Mouse (Mus musculus): ENCODE data around the gene Pbx1. TPM values are rescaled to one million over a fixed set of nuclear protein-coding genes. Genes with fewer than 3 reads are reported as not detected.

Pbx1 gene
- total RNA-seq, 2 experiments from 2014 or later = 130 to 145 TPM

DNA sequence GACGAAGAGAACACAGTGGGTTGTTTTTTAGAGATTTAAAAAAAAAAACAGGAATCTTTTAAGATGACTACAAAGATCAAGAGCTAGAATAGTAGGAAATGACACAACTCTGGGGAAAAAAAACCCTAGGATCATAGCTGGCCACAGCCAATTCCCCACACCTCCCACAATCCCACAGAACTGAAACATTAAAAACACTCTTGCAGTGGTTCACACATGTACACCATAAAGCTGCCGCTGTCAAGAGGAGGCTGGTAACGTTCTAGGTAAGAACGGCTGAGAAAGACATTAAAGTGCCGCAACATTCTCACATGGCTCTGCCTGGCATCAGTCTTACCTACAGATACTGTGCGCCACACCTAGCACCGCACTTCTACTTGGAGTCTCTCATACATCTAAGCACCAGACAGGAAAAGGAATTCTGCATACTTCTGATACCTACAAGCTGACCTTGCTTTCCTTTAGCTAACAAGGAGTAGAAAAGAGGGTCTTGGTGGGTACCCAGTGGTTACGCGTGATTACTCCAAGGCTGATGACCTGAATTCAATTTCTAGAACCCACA lies 176.6 kb downstream of the Pbx1 start:
- intact Hi-C loops (cut with DNase I) = no loop called here
- DNase-seq (ENCODE audit: low spot score in 2 of 2) = no peak

DNA sequence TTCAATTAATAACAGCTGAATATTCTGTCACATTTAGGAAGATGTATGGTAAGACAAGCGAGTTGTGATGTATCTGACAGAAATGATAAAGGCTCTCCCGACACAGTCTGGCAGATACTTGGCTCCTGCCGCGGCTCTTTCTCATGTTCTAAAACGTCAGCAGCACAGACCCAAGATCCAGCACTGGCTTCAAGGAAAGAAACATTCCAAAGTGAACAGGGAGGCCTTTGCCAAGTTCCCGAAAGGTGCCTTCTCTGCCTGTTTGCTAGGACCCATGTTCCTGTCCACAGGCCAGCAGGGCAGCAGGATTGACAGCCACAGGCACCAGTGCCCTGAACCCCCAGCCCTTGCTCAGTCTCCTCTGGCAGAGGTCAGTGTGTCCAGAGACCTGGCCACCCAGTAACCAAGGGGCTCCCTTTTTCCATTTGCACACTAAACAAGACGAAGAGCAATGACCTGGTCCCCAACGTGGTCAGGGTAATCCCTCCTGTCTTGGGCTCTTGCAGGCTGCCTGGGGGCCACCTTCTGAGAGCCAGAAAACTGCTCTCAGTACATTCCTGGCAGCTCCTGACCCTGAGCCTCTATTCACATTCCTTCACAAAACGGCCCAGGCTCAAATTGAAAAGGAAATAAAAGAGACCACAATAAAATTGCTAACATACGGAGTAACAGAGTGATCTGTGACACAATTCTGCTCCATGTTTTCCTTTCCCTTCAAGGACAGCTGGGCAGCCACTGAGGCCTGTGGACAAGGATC lies 184.9 kb downstream of the Pbx1 start:
- intact Hi-C loops (cut with DNase I) = loop anchor here (10.0 kb wide), 1 partner anchor 178 kb away; no protein-coding TSS in a partner anchor

DNA sequence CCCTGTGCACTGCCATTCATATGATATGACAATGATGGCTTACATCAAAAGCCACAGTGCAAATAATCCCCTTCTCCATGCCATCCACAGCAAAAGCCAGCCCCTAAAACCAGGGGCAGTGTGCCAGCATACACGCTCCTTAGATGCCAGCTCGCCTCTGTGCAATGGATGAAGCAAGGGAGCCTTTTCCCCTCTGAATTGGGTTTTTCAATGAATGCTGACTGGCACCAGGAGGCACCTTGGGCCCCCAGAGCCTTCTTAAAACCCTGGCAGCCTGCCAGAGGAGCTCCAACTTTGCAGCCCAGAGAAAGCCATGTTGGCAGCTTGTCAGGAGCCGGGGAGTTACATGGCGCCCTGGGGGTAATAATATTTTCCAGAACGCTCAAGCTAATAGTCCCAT lies 186.5 kb downstream of the Pbx1 start:
- DNase-seq (ENCODE audit: low spot score in 2 of 2) = peak in 1 of 2 experiments; percentile 49
- intact Hi-C loops (cut with DNase I) = loop anchor here (10.0 kb wide), 1 partner anchor 179 kb away; no protein-coding TSS in a partner anchor

More for the DNA sequence above, 184.9 kb downstream of the Pbx1 start:
- peak; percentile 51 to 56 for DNase-seq (ENCODE audit: low spot score in 2 of 2)

DNA sequence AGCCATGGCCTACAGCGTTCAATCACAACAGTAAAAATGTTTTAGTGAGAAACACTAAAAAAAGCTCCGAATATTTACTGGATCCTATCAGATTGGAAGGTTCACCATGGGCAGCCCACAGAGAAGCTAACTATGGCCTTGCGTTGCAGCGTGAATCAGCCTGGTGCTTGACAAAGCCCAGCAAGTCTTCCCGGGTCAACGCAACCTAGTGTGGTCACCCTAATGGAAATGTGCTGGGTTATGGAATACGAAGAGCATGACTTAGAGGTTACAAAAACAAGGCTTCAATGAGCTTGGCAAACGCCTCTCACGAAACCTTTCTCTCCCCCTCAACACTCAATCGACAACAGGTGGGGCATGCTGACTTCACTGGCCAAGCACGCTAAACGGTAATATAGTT lies 188.3 kb downstream of the Pbx1 start:
- intact Hi-C loops (cut with DNase I) = loop anchor here (10.0 kb wide), 1 partner anchor 181 kb away; no protein-coding TSS in a partner anchor
- no peak for DNase-seq (ENCODE audit: low spot score in 2 of 2)

DNA sequence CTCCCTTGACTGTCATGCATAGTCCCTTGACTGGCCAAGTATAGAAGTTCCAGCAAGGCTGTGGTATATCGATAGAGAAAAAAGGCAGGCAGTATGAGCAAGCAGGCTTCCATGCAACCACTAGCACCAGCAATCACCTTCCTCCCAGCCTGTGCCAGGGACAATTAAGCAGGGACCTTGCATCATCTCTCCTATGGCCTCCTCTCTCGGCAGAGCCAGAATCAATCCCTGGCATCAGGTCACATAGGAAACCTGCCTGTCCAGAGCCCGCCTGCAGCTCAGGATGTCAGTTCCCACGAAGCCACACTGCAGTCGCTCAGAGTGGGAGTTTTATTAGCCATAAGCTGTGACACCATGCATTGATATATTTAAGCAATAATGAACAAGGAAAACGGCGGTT lies 189.0 kb downstream of the Pbx1 start:
- intact Hi-C loops (cut with DNase I) = loop anchor here (10.0 kb wide), 1 partner anchor 182 kb away; no protein-coding TSS in a partner anchor
- DNase-seq (ENCODE audit: low spot score in 2 of 2) = no peak

DNA sequence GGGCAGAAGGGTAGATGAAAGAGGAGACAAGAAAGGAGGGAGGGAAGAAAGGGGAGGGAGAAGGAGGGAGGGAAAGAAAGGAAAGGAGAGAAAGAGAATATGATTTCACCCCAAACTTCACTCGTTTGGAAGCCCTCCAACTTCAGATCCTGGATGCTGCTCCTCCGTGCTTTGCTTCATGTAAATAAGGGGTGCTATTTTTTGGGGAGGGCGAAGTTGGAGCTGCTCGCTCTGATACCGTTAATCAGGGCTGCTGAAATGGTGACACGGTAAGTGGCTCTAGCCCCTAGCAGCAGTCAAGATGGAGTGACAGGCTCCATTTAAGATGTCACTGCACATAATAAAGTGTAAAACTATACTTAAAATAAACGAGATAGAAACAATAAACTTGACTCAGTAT lies 190.8 kb downstream of the Pbx1 start:
- DNase-seq (ENCODE audit: low spot score in 2 of 2) = no peak
- intact Hi-C loops (cut with DNase I) = loop anchor here (10.0 kb wide), 1 partner anchor 183 kb away; no protein-coding TSS in a partner anchor

DNA sequence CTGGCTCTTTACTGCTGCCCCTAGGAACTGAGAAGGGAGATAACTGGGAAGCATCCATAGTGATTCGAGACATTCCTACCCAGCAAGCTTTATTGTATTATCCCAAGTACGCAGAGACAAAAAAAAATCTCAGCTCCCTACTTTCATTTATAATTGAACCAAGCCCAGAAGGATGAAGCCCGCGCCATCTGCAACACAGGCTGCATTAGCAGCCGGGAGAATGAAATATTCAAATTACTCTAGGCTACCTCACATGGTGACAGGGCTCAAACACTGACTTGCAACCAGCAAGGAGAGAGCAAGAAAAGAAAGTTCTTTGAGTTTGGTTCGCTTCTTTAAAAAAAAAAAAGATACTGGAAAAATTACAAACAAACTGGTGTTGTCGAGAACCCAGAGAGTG lies 191.2 kb downstream of the Pbx1 start:
- intact Hi-C loops (cut with DNase I) = loop anchor here (10.0 kb wide), 1 partner anchor 184 kb away; no protein-coding TSS in a partner anchor
- peak; percentile 37 to 41 for DNase-seq (ENCODE audit: low spot score in 2 of 2)

DNA sequence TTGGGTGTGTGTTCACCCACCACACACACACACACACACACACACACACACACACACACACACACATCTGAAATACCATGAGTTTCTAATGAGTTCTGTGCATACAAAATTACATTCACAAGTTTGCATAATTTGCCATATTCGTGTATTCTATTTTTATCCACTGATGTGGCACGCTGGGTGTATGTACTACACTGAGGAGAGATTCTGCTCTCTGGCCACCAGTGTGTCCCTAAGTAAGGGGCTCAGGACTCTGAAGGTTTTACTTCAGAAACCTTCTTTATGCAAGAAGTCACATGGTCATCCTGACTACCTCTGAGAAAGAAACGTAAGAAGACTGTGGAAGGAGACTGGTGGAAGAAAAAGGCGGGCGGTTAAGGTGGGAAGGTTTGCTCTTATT lies 191.7 kb downstream of the Pbx1 start:
- intact Hi-C loops (cut with DNase I) = loop anchor here (10.0 kb wide), 1 partner anchor 184 kb away; no protein-coding TSS in a partner anchor
- DNase-seq (ENCODE audit: low spot score in 2 of 2) = no peak

DNA sequence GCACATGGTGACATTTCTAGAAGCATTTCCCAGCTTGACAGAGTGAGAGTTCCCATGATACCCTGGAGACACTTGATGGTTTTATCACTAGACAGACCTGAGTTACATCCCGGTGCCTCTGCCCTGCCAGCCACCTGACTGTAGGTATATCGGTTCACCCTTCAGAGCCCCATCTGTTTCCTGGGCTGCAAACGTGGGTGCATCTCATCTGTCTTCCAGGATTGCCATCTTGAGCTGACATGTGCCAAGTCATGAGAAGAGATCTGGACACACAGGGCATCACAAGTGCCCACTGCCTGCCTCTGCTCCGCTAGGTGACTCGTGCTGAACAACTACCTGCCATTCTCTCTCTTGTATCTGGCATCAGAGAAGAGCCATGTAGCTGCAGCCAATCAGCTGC lies 196.0 kb downstream of the Pbx1 start:
- no peak for DNase-seq (ENCODE audit: low spot score in 2 of 2)
- intact Hi-C loops (cut with DNase I) = no loop called here

DNA sequence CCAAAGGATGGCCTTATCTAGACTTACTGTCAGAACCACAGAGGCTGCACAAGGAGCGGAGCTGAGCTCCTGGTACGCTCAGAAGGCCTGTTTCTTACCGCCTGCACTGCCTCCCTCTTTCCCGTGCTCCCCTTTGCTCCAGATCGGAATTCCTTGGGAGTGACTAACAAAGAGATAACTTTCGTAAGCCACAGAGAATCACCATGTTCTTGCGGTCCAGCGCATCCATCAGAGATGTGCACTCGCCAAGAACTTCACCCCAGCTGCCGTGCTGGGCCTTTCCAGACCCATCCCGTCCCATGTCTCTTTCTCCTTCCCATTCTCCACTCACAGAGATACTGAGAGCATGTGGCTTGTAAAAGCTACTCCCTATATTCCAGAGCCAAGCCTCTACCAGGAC lies 197.7 kb downstream of the Pbx1 start:
- intact Hi-C loops (cut with DNase I) = no loop called here

DNA sequence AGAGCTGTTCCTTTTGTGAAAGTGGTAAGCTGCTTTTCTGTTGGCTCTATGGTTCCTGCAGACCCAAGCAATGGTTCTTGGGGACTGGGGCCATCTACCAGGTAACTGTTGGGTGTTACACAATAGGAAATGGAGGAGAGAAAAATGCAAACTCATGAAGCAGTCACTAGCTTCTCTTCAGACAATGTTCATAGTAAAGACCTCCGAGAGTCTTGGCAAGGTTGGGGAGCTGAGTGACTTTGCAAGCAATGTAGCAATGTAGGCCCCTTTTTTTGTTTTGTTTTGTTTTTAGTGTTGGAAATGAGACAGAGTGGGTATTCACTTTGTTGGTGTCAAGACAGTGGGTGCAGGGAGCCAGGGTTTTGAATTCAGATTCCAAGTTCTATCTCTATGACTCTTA lies 198.9 kb downstream of the Pbx1 start:
- no peak for DNase-seq (ENCODE audit: low spot score in 2 of 2)
- intact Hi-C loops (cut with DNase I) = no loop called here

More for the DNA sequence above, 197.7 kb downstream of the Pbx1 start:
- DNase-seq (ENCODE audit: low spot score in 2 of 2) = no peak

DNA sequence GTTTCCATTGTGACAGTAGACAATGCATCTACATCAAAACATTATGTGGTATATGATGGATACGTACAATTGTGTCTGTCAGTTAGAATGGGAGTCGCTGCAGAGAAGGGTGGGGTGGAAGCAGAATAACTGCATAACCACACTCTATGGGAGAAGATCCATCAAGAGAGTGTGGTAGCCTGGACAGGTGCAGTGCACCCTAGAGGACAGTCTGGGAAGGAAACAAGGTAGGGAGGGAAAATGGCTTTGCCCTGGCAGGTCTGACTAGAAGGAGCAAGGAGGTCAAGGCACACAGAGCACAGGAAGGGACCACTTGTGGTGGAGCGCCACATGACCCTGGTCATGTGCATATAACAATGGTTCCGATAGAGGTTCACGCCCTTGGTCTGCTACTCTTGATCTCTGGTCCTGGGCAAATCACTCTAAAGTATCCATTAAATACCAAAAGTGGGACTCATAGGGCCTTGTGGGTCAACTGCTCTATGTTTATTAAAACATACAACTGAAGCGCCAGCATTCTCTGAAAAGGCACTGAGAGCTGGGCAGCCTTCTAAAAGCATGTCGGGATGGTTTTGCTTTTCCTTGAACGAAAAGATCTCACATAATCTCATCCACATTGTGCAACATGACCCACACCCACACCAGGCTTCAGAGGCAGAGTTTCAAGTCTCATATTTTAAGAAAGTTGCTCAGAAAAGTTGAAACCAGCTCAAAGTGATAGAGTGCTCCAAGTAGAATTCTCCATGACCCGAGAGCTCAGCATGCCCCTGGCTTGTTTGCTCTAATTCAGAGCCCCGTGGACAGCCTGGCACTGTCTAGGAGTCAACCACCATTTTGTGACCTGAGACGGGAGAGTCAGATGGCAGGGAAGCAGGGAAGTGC lies 200.3 kb downstream of the Pbx1 start:
- no peak for DNase-seq (ENCODE audit: low spot score in 2 of 2)
- intact Hi-C loops (cut with DNase I) = no loop called here

DNA sequence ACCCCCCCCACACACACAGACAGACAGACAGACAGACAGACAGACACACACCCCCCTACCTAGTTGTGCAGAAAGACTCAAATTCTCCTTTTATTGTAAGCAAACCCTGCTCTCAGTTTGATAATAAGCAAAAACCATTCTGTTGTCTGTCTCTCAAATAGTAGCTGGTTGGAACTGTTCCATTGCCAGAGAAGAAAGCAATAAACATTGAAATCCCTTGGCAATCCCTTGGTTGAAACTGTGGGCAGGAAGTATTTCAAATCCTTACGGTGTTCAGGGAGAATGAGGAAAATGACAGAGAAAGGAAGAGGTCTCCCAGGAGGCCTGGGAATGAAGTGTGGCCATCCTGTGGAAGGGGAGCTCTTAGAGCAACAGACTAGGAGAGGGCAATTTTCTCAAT lies 201.2 kb downstream of the Pbx1 start:
- DNase-seq (ENCODE audit: low spot score in 2 of 2) = no peak
- intact Hi-C loops (cut with DNase I) = no loop called here

DNA sequence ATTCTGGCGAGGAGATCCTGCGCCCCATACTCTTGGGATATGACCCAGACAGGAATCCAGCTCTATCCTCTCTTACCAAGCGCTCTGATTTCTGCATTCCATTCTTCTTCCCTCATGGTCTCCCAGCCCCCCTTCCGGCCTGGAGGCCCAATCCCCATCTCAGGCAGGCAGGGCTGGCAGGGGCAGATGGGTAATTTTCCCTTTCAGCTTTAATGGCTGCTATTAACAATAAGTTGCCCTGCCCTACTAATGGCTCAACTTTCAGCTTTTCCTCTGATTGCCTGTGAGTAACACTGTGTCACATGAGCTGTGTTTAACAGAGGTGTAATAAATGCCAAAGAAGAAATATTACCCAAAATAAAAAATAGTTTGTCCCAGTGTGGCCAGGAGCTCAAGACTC lies 201.9 kb downstream of the Pbx1 start:
- DNase-seq (ENCODE audit: low spot score in 2 of 2) = no peak
- intact Hi-C loops (cut with DNase I) = no loop called here

DNA sequence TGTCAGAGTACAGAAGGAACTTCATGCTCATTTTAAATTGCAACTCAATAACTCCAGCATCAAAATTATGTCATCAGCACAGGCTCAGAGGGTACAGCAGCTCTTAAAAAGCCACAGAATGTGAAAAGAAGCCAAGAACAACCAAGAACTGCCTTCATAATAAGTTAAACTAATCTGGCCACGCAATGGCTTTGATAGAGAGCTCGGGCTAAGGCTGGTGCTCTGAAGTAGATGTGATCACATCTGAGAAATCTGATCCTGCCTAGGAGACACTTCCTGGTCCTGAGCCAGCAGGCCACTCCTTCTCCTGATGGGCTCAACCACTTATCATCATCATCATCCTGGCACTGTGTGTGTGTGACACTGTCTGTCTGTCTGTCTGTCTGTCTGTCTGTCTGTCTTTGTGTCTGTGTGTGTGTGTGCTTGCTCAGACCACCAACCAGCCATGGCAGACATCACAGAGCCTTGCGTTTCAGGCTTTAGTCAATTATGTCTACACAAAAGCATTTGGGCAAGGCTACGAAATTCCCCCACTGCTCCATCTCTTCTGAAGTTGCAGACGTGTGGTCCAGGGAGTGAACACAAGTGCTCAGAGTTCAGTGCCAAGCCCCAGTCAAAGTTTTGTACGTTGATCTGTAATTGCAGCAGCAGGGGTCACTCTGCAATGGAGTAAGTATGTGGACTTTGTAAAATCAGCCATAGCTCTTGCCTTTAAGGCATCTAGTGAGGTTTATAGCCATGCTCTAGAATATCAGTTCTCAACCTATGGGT lies 203.1 kb downstream of the Pbx1 start:
- intact Hi-C loops (cut with DNase I) = no loop called here
- DNase-seq (ENCODE audit: low spot score in 2 of 2) = no peak

DNA sequence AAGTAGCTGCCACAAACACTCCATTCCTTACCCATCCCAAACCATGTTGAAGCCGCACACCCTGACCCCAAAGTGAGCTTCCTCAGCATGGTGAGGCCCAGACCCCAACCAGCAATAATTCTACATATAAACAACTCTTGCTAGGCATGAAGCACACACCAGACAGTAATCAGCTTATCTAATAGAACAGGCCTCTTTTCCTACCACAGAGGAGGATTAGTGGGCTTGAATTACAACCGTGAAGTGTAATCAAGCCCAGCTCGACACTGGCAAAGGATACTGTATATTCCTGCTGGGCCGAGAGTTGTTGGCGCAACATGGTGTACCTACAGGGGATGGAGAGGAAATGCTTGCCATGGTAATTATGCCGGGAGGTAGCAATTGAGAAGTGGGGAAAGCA lies 205.9 kb downstream of the Pbx1 start:
- no peak for DNase-seq (ENCODE audit: low spot score in 2 of 2)
- intact Hi-C loops (cut with DNase I) = no loop called here

DNA sequence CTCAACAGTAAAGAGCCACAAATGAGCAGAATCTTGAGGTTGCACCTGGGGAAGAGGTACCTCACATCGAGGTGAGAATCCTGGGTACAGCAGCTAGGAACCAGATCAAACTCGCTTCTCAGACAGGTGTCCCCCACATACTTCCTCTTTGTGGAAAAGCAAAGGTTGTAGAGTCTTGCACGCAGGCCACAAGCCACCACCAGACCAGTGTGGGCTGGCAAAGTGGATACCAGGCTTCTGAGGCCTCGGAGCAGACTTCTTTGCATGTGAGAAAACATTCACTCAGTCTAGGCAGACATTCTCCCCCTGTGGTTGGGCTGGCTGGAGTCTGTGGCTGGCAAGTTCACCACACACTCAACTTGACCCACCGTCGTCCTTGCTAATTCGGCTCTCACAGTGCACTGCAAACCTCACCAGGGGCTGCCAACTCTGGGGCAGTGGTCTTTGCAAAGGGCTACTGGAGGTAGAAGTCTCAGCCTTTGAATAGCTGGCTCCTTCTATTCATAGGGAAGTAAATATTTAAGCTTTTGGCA lies 206.4 kb downstream of the Pbx1 start:
- intact Hi-C loops (cut with DNase I) = no loop called here
- no peak for DNase-seq (ENCODE audit: low spot score in 2 of 2)

DNA sequence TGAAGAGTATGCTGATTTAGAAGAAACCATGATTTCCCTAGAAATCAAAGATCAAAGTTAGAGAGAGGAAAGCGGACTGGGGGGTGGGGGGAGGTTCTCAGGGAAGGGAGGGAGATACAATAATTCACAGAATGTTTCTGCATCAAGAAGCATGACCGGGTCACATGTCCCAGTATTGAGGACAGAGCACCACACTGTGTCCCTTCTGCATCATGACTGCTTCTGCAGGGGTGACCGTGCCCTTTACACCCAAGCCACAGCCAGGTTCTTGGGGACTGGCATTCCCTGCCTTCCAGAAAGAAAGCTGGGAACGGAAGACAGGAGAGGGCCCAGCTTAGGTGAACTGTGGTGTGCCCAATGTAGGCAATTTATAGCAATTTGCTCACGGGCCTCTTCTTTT lies 207.9 kb downstream of the Pbx1 start:
- DNase-seq (ENCODE audit: low spot score in 2 of 2) = no peak
- intact Hi-C loops (cut with DNase I) = no loop called here

DNA sequence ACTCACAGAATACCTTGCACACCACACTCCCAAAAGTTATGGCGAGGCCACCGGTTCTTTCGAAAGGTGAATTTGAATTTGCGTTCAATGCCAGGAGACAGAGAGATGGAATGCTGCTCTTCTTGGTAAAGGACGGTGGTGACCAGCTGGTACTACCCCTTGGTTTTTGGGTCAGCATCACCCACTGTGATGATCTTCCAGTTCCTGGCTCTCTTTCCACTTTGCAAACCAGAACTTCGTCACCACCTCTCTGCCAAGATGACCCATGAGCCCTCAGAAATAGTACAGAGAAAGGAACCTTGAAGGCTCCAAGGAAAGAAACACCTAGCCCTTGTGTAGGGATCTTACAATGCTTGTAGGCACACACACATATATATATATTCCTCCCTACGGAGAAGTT lies 209.3 kb downstream of the Pbx1 start:
- intact Hi-C loops (cut with DNase I) = no loop called here

More for the DNA sequence above, 209.3 kb downstream of the Pbx1 start:
- DNase-seq (ENCODE audit: low spot score in 2 of 2) = no peak
